Mouse (Mus musculus) 3134 (cell line): ENCODE results near the gene Bnc1.
A peak's percentile ranks its signal among the peaks of the same experiment; 100 is the strongest.

Experiments
- DNase-seq: peaks from one replicate; pipeline ENCODE4 v3.0.0-alpha.2; 2011; ENCODE audit warnings: low spot score; ENCODE audit not compliant: insufficient read length; ENCODE audit errors: extremely low read depth

The Bnc1 gene

GRCm38 (mm10) chr7:81974616-81975015 is 17.5 kb downstream of the Bnc1 start:
- no peak for DNase-seq

- DNase-seq: no peak
Observed at GRCm38 (mm10) chr7:81973939-81974338, 18.2 kb downstream of the Bnc1 start.

GRCm38 (mm10) chr7:81973339-81973738 is 18.8 kb downstream of the Bnc1 start:
- no peak for DNase-seq

GRCm38 (mm10) chr7:81968975-81969374 is 23.1 kb downstream of the Bnc1 start:
- no peak for DNase-seq

GRCm38 (mm10) chr7:81968451-81968850 is 23.6 kb downstream of the Bnc1 start:
- no peak for DNase-seq

- no peak for DNase-seq
Observed at GRCm38 (mm10) chr7:81966195-81966594, 25.9 kb downstream of the Bnc1 start.

- no peak for DNase-seq
Observed at GRCm38 (mm10) chr7:81959704-81960103, 32.4 kb downstream of the Bnc1 start.

- no peak for DNase-seq
Observed at GRCm38 (mm10) chr7:81954208-81954846, 37.8 kb downstream of the Bnc1 start.

GRCm38 (mm10) chr7:81950499-81950898 is 41.6 kb downstream of the Bnc1 start:
- DNase-seq: no peak

GRCm38 (mm10) chr7:81945398-81945797 is 46.7 kb downstream of the Bnc1 start:
- no peak for DNase-seq

- no peak for DNase-seq
Observed at GRCm38 (mm10) chr7:81934806-81935205, 57.3 kb downstream of the Bnc1 start.

- peak; percentile 78 for DNase-seq
Observed at GRCm38 (mm10) chr7:81934267-81934745, 57.8 kb downstream of the Bnc1 start, which contains the start of gene Hdgfl3. Gene Hdgfl3, minus strand, starts transcription at chr7:81934473.

- DNase-seq: peak; percentile 69
Observed at GRCm38 (mm10) chr7:81933601-81934266, 58.4 kb downstream of the Bnc1 start.

GRCm38 (mm10) chr7:81933061-81933600 is 59.0 kb downstream of the Bnc1 start:
- no peak for DNase-seq

- peak; percentile 14 for DNase-seq
Observed at GRCm38 (mm10) chr7:81932521-81933045, 59.5 kb downstream of the Bnc1 start.

- no peak for DNase-seq
Observed at GRCm38 (mm10) chr7:81928998-81929397, 63.1 kb downstream of the Bnc1 start.

GRCm38 (mm10) chr7:81921379-81921952 is 70.6 kb downstream of the Bnc1 start:
- no peak for DNase-seq

GRCm38 (mm10) chr7:81920314-81920713 is 71.8 kb downstream of the Bnc1 start:
- DNase-seq: no peak

- DNase-seq: no peak
Observed at GRCm38 (mm10) chr7:81918316-81918715, 73.8 kb downstream of the Bnc1 start.
